Mouse (Mus musculus) stomach, embryonic 15.5 days (tissue): ENCODE results near the gene Pax5. TPM values are rescaled to one million over a fixed set of nuclear protein-coding genes. Genes with fewer than 3 reads are reported as not detected.
"Not testable (repeated sequence)": the region's sequence is repeated elsewhere in the genome, so short reads cannot be mapped to it uniquely, and the experiment has no call there.

ENCODE experiments used
- ATAC-seq: fragments of 200-750 bp; cut with Nextera tagmentation; 2 replicates; pipeline ENCODE4 v1.8.0; 2017; ENCODE audit warnings: low read depth, moderate number of reproducible peaks, moderate TSS enrichment; ENCODE audit not compliant: insufficient read depth, low FRiP score
- H3K27ac ChIP-seq: fragments of 300-500 bp; sonication (generic); 2 replicates; pipeline ENCODE4 v1.5.1; 2015; ENCODE audit warnings: mild to moderate bottlenecking, inconsistent platforms
- H3K27me3 ChIP-seq: fragments of 300-500 bp; sonication (generic); replicated peaks from 2 replicates; pipeline ENCODE4 v1.6.1; 2015; ENCODE audit warnings: inconsistent platforms
- H3K36me3 ChIP-seq: fragments of 300-500 bp; sonication (generic); 2 replicates; pipeline ENCODE4 v1.6.1; 2015; ENCODE audit warnings: inconsistent platforms
- H3K4me1 ChIP-seq: fragments of 300-500 bp; sonication (generic); 2 replicates; pipeline ENCODE4 v1.6.1; 2015; ENCODE audit warnings: inconsistent platforms
- H3K4me2 ChIP-seq: fragments of 300-500 bp; sonication (generic); 2 replicates; pipeline ENCODE4 v1.6.1; 2015; ENCODE audit warnings: mild to moderate bottlenecking, inconsistent platforms
- H3K4me3 ChIP-seq: fragments of 300-500 bp; sonication (generic); replicated peaks from 2 replicates; pipeline ENCODE4 v1.5.1; 2015; ENCODE audit warnings: inconsistent platforms
- H3K9ac ChIP-seq: fragments of 300-500 bp; sonication (generic); 2 replicates; pipeline ENCODE4 v1.6.1; 2015; ENCODE audit warnings: inconsistent platforms
- H3K9me3 ChIP-seq: fragments of 300-500 bp; sonication (generic); 2 replicates; pipeline ENCODE4 v1.6.1; 2016; ENCODE audit warnings: inconsistent platforms
- WGBS: fragments of 180-500 bp; shearing (Covaris S2); methylation state at CpG from one replicate; pipeline ENCODE4 v1.1.7; 2015; 5-methylcytosine and 5-hydroxymethylcytosine counted together
- polyA plus RNA-seq: library from polyadenylated mRNA; unstranded; fragments of >200 nt; fragmentation: Nextera tagmentation; extraction: Ambion mirVana; gene quantifications from 2 replicates; pipeline ENCODE4 v1.2.1, GENCODE M21; 2015

Gene Pax5
- polyA plus RNA-seq, result 0.05 and 0.12 TPM in 2 replicates

GRCm38 (mm10) chr4:44709740-44710700, at the start of gene Pax5:
Gene Pax5, minus strand, starts transcription at chr4:44710487.
- 31% methylated on average over 16 of the region's 16 CpGs for WGBS
- Histone ChIP-seq H3K36me3 (no peaks in the 10 kb centered on the region), H3K4me1 (0 out of 2 replicates have a peak, but pooled peaks cover 5% of the 10 kb centered on the region), H3K4me2 (no peak within 1 kb of the TSS), H3K9ac (no peak within 1 kb of the TSS), H3K27me3 (peaks cover 94% of the 10 kb centered on the region), H3K4me3 (no peak within 1 kb of the TSS), H3K9me3 (no peaks in the 10 kb centered on the region), H3K27ac (no peak within 1 kb of the TSS)
- no peak for ATAC-seq

GRCm38 (mm10) chr4:44757131-44757530, 46.8 kb upstream of the Pax5 start:
- Histone ChIP-seq H3K27ac (peak overlapping the region; percentile 97), H3K4me3 (peak overlapping the region; percentile 100), H3K9ac (peak overlapping the region; percentile 91), H3K4me2 (peak overlapping the region; percentile 74)
- H3K36me3 ChIP-seq, H3K9me3 ChIP-seq, H3K4me1 ChIP-seq, H3K27me3 ChIP-seq, ATAC-seq: not testable (repeated sequence)
- WGBS, result 9% methylated on average over 10 of the region's 10 CpGs

GRCm38 (mm10) chr4:44756134-44756951, 46.1 kb upstream of the Pax5 start:
- peak overlapping the region; percentile 100 for H3K4me3 ChIP-seq
- ATAC-seq, result peak; percentile 99
- H3K4me1 ChIP-seq, result 0 out of 2 replicates have a peak, but pooled peaks cover 2% of the 10 kb centered on the region
- no peaks in the 10 kb centered on the region for H3K36me3 ChIP-seq
- WGBS, result under 1% methylated on average over 60 of the region's 60 CpGs
- H3K27ac ChIP-seq, result peak overlapping the region; percentile 97
- H3K4me2 ChIP-seq, result peak overlapping the region; percentile 74
- H3K9ac ChIP-seq, result peak overlapping the region; percentile 91
- no peaks in the 10 kb centered on the region for H3K27me3 ChIP-seq
- H3K9me3 ChIP-seq, result no peaks in the 10 kb centered on the region

- peak; percentile 41 for ATAC-seq
Measured at GRCm38 (mm10) chr4:44755553-44756133, 45.4 kb upstream of the Pax5 start, which contains the start of gene Zcchc7. Gene Zcchc7, plus strand, starts transcription at chr4:44755877.

GRCm38 (mm10) chr4:44740471-44740870, 30.2 kb upstream of the Pax5 start:
- Histone ChIP-seq H3K27ac (no peak overlapping the region), H3K27me3 (no peaks in the 10 kb centered on the region), H3K4me2 (no peak overlapping the region), H3K4me3 (no peak overlapping the region), H3K4me1 (no peaks in the 10 kb centered on the region), H3K9ac (no peak overlapping the region), H3K36me3 (no peaks in the 10 kb centered on the region), H3K9me3 (no peaks in the 10 kb centered on the region)
- WGBS, result 70% methylated on average over 1 of the region's 1 CpGs
- no peak for ATAC-seq

More at GRCm38 (mm10) chr4:44755553-44756133, 45.4 kb upstream of the Pax5 start, which contains the start of gene Zcchc7:
- Histone ChIP-seq H3K27me3 (no peaks in the 10 kb centered on the region), H3K4me2 (peak within 1 kb of the TSS; percentile 74), H3K4me1 (0 out of 2 replicates have a peak, but pooled peaks cover 2% of the 10 kb centered on the region), H3K9me3 (no peaks in the 10 kb centered on the region), H3K4me3 (peak within 1 kb of the TSS; percentile 100), H3K36me3 (no peaks in the 10 kb centered on the region), H3K9ac (peak within 1 kb of the TSS; percentile 91), H3K27ac (peak within 1 kb of the TSS; percentile 97)
- 2% methylated on average over 15 of the region's 15 CpGs for WGBS

GRCm38 (mm10) chr4:44721237-44721636, 10.9 kb upstream of the Pax5 start:
- no peak overlapping the region for H3K4me3 ChIP-seq
- H3K9ac ChIP-seq, result no peak overlapping the region
- no peaks in the 10 kb centered on the region for H3K4me1 ChIP-seq
- H3K36me3 ChIP-seq, result no peaks in the 10 kb centered on the region
- H3K27me3 ChIP-seq, result peaks cover 27% of the 10 kb centered on the region
- ATAC-seq, result no peak
- WGBS, result 83% methylated on average over 4 of the region's 4 CpGs
- H3K27ac ChIP-seq, result no peak overlapping the region
- H3K4me2 ChIP-seq, result no peak overlapping the region
- no peaks in the 10 kb centered on the region for H3K9me3 ChIP-seq

GRCm38 (mm10) chr4:44720046-44720445, 9.8 kb upstream of the Pax5 start:
- H3K4me3 ChIP-seq, result no peak overlapping the region

GRCm38 (mm10) chr4:44717676-44718075, 7.4 kb upstream of the Pax5 start:
- Histone ChIP-seq H3K9ac (no peak overlapping the region), H3K4me3 (no peak overlapping the region), H3K27ac (no peak overlapping the region), H3K27me3 (peaks cover 56% of the 10 kb centered on the region), H3K4me2 (no peak overlapping the region), H3K36me3 (no peaks in the 10 kb centered on the region), H3K4me1 (0 out of 2 replicates have a peak, but pooled peaks cover 5% of the 10 kb centered on the region), H3K9me3 (no peaks in the 10 kb centered on the region)
- ATAC-seq, result no peak
- WGBS, result 79% methylated on average over 3 of the region's 3 CpGs

More at GRCm38 (mm10) chr4:44720046-44720445, 9.8 kb upstream of the Pax5 start:
- Histone ChIP-seq H3K27me3 (peaks cover 33% of the 10 kb centered on the region), H3K36me3 (no peaks in the 10 kb centered on the region), H3K9me3 (no peaks in the 10 kb centered on the region), H3K9ac (no peak overlapping the region), H3K4me1 (no peaks in the 10 kb centered on the region), H3K27ac (no peak overlapping the region), H3K4me2 (no peak overlapping the region)
- ATAC-seq, result no peak
- 83% methylated on average over 8 of the region's 8 CpGs for WGBS

- Histone ChIP-seq H3K9me3 (no peaks in the 10 kb centered on the region), H3K4me1 (0 out of 2 replicates have a peak, but pooled peaks cover 5% of the 10 kb centered on the region), H3K4me3 (no peak overlapping the region), H3K27ac (no peak overlapping the region), H3K4me2 (no peak overlapping the region), H3K27me3 (peaks cover 68% of the 10 kb centered on the region), H3K9ac (no peak overlapping the region), H3K36me3 (no peaks in the 10 kb centered on the region)
- WGBS, result 3% methylated on average over 10 of the region's 10 CpGs
- no peak for ATAC-seq
Measured at GRCm38 (mm10) chr4:44716391-44716790, 6.1 kb upstream of the Pax5 start.

GRCm38 (mm10) chr4:44715621-44716160, 5.4 kb upstream of the Pax5 start:
- Histone ChIP-seq H3K4me2 (no peak overlapping the region), H3K27ac (no peak overlapping the region), H3K4me1 (0 out of 2 replicates have a peak, but pooled peaks cover 5% of the 10 kb centered on the region), H3K9me3 (no peaks in the 10 kb centered on the region), H3K4me3 (no peak overlapping the region), H3K27me3 (peaks cover 75% of the 10 kb centered on the region), H3K36me3 (no peaks in the 10 kb centered on the region), H3K9ac (no peak overlapping the region)
- no peak for ATAC-seq
- WGBS, result 6% methylated on average over 3 of the region's 3 CpGs

GRCm38 (mm10) chr4:44714111-44714621, 3.9 kb upstream of the Pax5 start:
- 2% methylated on average over 27 of the region's 27 CpGs for WGBS
- no peak for ATAC-seq
- no peaks in the 10 kb centered on the region for H3K36me3 ChIP-seq
- H3K27ac ChIP-seq, result no peak overlapping the region
- no peak overlapping the region for H3K9ac ChIP-seq
- H3K4me3 ChIP-seq, result no peak overlapping the region
- H3K4me1 ChIP-seq, result 0 out of 2 replicates have a peak, but pooled peaks cover 5% of the 10 kb centered on the region
- no peaks in the 10 kb centered on the region for H3K9me3 ChIP-seq
- peaks cover 85% of the 10 kb centered on the region for H3K27me3 ChIP-seq
- H3K4me2 ChIP-seq, result no peak overlapping the region
